8 mouse cellular contexts compared by ENCODE assay signal in genomic region chr5:24908141-24908819, GRCm38 (mm10).
A peak's percentile ranks its signal among the peaks of the same experiment; 100 is the strongest.
DNase-seq lines count a peak whose midpoint lies in the region; ATAC-seq and TF ChIP-seq lines count a peak whose summit lies in the region.

No protein-coding gene starts in this region.

- TF ChIP-seq RAD21 in CH12.LX (IDR thresholded peaks at IDR 0.05; ENCODE audit: low read depth, low read length), result no peak

- peak; percentile 76 for DNase-seq in CH12.LX (ENCODE audit: extremely low read depth)
- DNase-seq in heart, postnatal 0 days (ENCODE audit: low spot score), result peak; percentile 74
- DNase-seq in kidney, postnatal 4 days, result peak; percentile 89 to 94
- peak; percentile 86 for DNase-seq in liver, postnatal 0 days
- peak; percentile 88 for DNase-seq in testis, postnatal 14 days (ENCODE audit: low spot score)

- under 1% methylated on average over 54 of the region's 87 CpGs for WGBS in forebrain, embryonic 12.5 days
- under 1% methylated on average over 48 of the region's 87 CpGs for WGBS in heart, postnatal 0 days
- WGBS in liver, postnatal 0 days (ENCODE audit: insufficient replicate concordance), result under 1% methylated on average over 69 of the region's 87 CpGs

- H3K79me2 ChIP-seq in CH12.LX (replicated peaks; ENCODE audit: control insufficient read depth, extremely low read depth, insufficient read depth, poor library complexity, severe bottlenecking), result no peaks in the 10 kb centered on the region

- TF ChIP-seq EP300 in CH12.LX (IDR thresholded peaks at IDR 0.05; ENCODE audit: low read length), result no peak
- no peak for TF ChIP-seq EP300 in heart, postnatal 0 days (IDR thresholded peaks at IDR 0.05; ENCODE audit: low read depth)
- TF ChIP-seq EP300 in liver, postnatal 0 days (IDR thresholded peaks at IDR 0.05; ENCODE audit: low read depth), result no peak

- peaks cover 0 to 21% of the 10 kb centered on the region in 2 experiments for H3K36me3 ChIP-seq in CH12.LX (replicated peaks in 1 of 2; ENCODE audit: control insufficient read depth in 1 of 2, insufficient read depth in 1 of 2, low read length in 1 of 2)
- H3K36me3 ChIP-seq in forebrain, embryonic 12.5 days (replicated peaks), result peaks cover 9% of the 10 kb centered on the region
- no peaks in the 10 kb centered on the region; the same call in none of the 2 replicates for H3K36me3 ChIP-seq in heart, postnatal 0 days (replicated peaks; ENCODE audit: control insufficient read depth, insufficient read depth, low read length)
- H3K36me3 ChIP-seq in liver, postnatal 0 days (replicated peaks; ENCODE audit: insufficient read depth, low read length), result no peaks in the 10 kb centered on the region

- dilution Hi-C loops in CH12.LX (cut with MboI; ENCODE audit: extremely low pct_ligation_motif_present, extremely low pct_unique_long_range_greater_than_20kb, low sequenced_read_pairs), result no loop called here

- peak overlapping the region; percentile 49; the same call in 1 of the 2 replicates for H3K9ac ChIP-seq in CH12.LX (ENCODE audit: insufficient read depth, low read depth)
- peak overlapping the region; percentile 94 for H3K9ac ChIP-seq in forebrain, embryonic 12.5 days
- H3K9ac ChIP-seq in heart, postnatal 0 days (replicated peaks; ENCODE audit: low read depth, low read length), result peak overlapping the region; percentile 73
- peak overlapping the region; percentile 64 for H3K9ac ChIP-seq in liver, postnatal 0 days (replicated peaks)

- ATAC-seq in forebrain, embryonic 12.5 days (ENCODE audit: low FRiP score), result peak; percentile 97
- ATAC-seq in heart, postnatal 0 days (ENCODE audit: insufficient read depth, low read depth), result peak; percentile 86
- ATAC-seq in liver, postnatal 0 days, result peak; percentile 88
- peak; percentile 66 for ATAC-seq in neutrophil, adult 5-6 weeks (ENCODE audit: extremely low read depth, insufficient number of reproducible peaks, low FRiP score, poor library complexity, severe bottlenecking)

- no peaks in the 10 kb centered on the region for H3K9me3 ChIP-seq in CH12.LX (replicated peaks; ENCODE audit: low read length)
- no peaks in the 10 kb centered on the region for H3K9me3 ChIP-seq in forebrain, embryonic 12.5 days
- H3K9me3 ChIP-seq in heart, postnatal 0 days (replicated peaks; ENCODE audit: control insufficient read depth, low read length), result no peaks in the 10 kb centered on the region
- no peaks in the 10 kb centered on the region for H3K9me3 ChIP-seq in liver, postnatal 0 days (ENCODE audit: low read length)

- peak in 1 of 2 experiments; percentile 23; a peak in 2 of 4 replicates for TF ChIP-seq CTCF in CH12.LX (conservative IDR thresholded peaks at IDR 0.05 in 1 of 2, IDR thresholded peaks at IDR 0.05 in 1 of 2; ENCODE audit: low read depth in 2 of 2, low read length in 2 of 2)
- peak; percentile 31 for TF ChIP-seq CTCF in heart, postnatal 0 days (IDR thresholded peaks at IDR 0.05; ENCODE audit: low read depth)
- peak; percentile 48 for TF ChIP-seq CTCF in liver, postnatal 0 days (IDR thresholded peaks at IDR 0.05; ENCODE audit: low read depth)

- H3K27me3 ChIP-seq in CH12.LX (replicated peaks), result no peaks in the 10 kb centered on the region
- H3K27me3 ChIP-seq in forebrain, embryonic 12.5 days, result no peaks in the 10 kb centered on the region
- no peaks in the 10 kb centered on the region for H3K27me3 ChIP-seq in heart, postnatal 0 days (ENCODE audit: control insufficient read depth, insufficient read depth, low read length)
- no peaks in the 10 kb centered on the region for H3K27me3 ChIP-seq in liver, postnatal 0 days (ENCODE audit: insufficient read depth, low read length)

- H3K4me3 ChIP-seq in CH12.LX (replicated peaks in 1 of 3; ENCODE audit: low read depth in 2 of 3, low read length in 2 of 3, poor library complexity in 1 of 3), result peak overlapping the region; percentile 61 to 89 (median 76)
- H3K4me3 ChIP-seq in brown adipose tissue, adult 24 weeks (ENCODE audit: insufficient read depth, low read depth, low read length), result peak overlapping the region; percentile 73
- H3K4me3 ChIP-seq in forebrain, embryonic 12.5 days (replicated peaks), result peak overlapping the region; percentile 88
- peak overlapping the region; percentile 67 for H3K4me3 ChIP-seq in heart, postnatal 0 days (ENCODE audit: low read depth, low read length)
- peak overlapping the region; percentile 64 for H3K4me3 ChIP-seq in liver, postnatal 0 days (ENCODE audit: low read depth, low read length)

- peaks cover 0 to 14% of the 10 kb centered on the region in 2 experiments; a peak in 2 of 4 replicates for H3K4me1 ChIP-seq in CH12.LX (ENCODE audit: control insufficient read depth in 1 of 2, insufficient read depth in 2 of 2)
- H3K4me1 ChIP-seq in brown adipose tissue, adult 24 weeks (ENCODE audit: control insufficient read depth, insufficient read depth, insufficient read length, low read length), result no peaks in the 10 kb centered on the region
- peaks cover 16% of the 10 kb centered on the region for H3K4me1 ChIP-seq in forebrain, embryonic 12.5 days
- peaks cover 11% of the 10 kb centered on the region for H3K4me1 ChIP-seq in heart, postnatal 0 days (ENCODE audit: control insufficient read depth, insufficient read depth)
- H3K4me1 ChIP-seq in liver, postnatal 0 days (ENCODE audit: insufficient read depth), result peaks cover 7% of the 10 kb centered on the region

- H3K4me2 ChIP-seq in CH12.LX (ENCODE audit: insufficient read depth, low read depth, poor library complexity, severe bottlenecking), result peak overlapping the region; percentile 86; the same call in 1 of the 2 replicates
- peak overlapping the region; percentile 72 for H3K4me2 ChIP-seq in forebrain, embryonic 12.5 days
- H3K4me2 ChIP-seq in heart, postnatal 0 days (ENCODE audit: low read depth, low read length), result peak overlapping the region; percentile 80
- peak overlapping the region; percentile 95 for H3K4me2 ChIP-seq in liver, postnatal 0 days (ENCODE audit: low read depth, low read length)

- peak; percentile 48; the same call in 1 of the 2 replicates for TF ChIP-seq POLR2A in CH12.LX (IDR thresholded peaks at IDR 0.05; ENCODE audit: low read depth, low read length)

- in situ Hi-C loops in CH12.LX (cut with MboI; ENCODE audit: low pct_ligation_motif_present, low pct_unique_long_range_greater_than_20kb, low sequenced_read_pairs), result no loop called here

- H3K27ac ChIP-seq in CH12.LX (ENCODE audit: insufficient read depth, low read depth), result peak overlapping the region; percentile 74
- peak overlapping the region; percentile 68 for H3K27ac ChIP-seq in brown adipose tissue, adult 24 weeks (replicated peaks; ENCODE audit: low read depth, low read length)
- H3K27ac ChIP-seq in forebrain, embryonic 12.5 days, result peak overlapping the region; percentile 96
- peak overlapping the region; percentile 98 for H3K27ac ChIP-seq in heart, postnatal 0 days (ENCODE audit: low read depth)
- H3K27ac ChIP-seq in liver, postnatal 0 days (ENCODE audit: low read depth), result peak overlapping the region; percentile 92

TF ChIP-seq in CH12.LX, 34 proteins besides CTCF, POLR2A, EP300 and RAD21:
- no peak for TF ChIP-seq ETS1 (conservative IDR thresholded peaks at IDR 0.05; ENCODE audit: low read depth, low read length)
- TF ChIP-seq MYC (IDR thresholded peaks at IDR 0.05; ENCODE audit: low read depth, low read length), result no peak
- no peak for TF ChIP-seq POLR2AphosphoS2 (IDR thresholded peaks at IDR 0.05; ENCODE audit: low read depth, low read length)
- TF ChIP-seq JUN (IDR thresholded peaks at IDR 0.05; ENCODE audit: insufficient read depth, low read depth, low read length), result no peak
- no peak for TF ChIP-seq E2F4 (IDR thresholded peaks at IDR 0.05; ENCODE audit: insufficient replicate concordance, low read depth, low read length)
- no peak for TF ChIP-seq ZKSCAN1 (IDR thresholded peaks at IDR 0.05; ENCODE audit: borderline replicate concordance, low read depth, low read length)
- TF ChIP-seq MAZ (IDR thresholded peaks at IDR 0.05; ENCODE audit: low read depth, low read length), result 0 out of 2 replicates have a peak, but pooled peaks have one; percentile 14
- peak; percentile 70 for TF ChIP-seq NRF1 (IDR thresholded peaks at IDR 0.05; ENCODE audit: low read depth, low read length)
- TF ChIP-seq MXI1 (IDR thresholded peaks at IDR 0.05; ENCODE audit: low read depth, low read length), result peak; percentile 15; the same call in 1 of the 2 replicates
- 0 out of 2 replicates have a peak, but pooled peaks have one; percentile 15 for TF ChIP-seq MEF2A (IDR thresholded peaks at IDR 0.05; ENCODE audit: borderline replicate concordance, low read depth, low read length)
- TF ChIP-seq ZMIZ1 (IDR thresholded peaks at IDR 0.05; ENCODE audit: low read depth, low read length), result no peak
- no peak for TF ChIP-seq JUND (conservative IDR thresholded peaks at IDR 0.05; ENCODE audit: low read depth, low read length)
- no peak for TF ChIP-seq ZNF384 (IDR thresholded peaks at IDR 0.05; ENCODE audit: low read depth, low read length)
- no peak for TF ChIP-seq ZC3H11A (IDR thresholded peaks at IDR 0.05; ENCODE audit: low read depth, low read length)
- TF ChIP-seq NELFE (IDR thresholded peaks at IDR 0.05; ENCODE audit: low read depth, low read length), result no peak; the same call in 1 of the 2 replicates
- peak; percentile 29; the same call in 1 of the 2 replicates for TF ChIP-seq TCF12 (IDR thresholded peaks at IDR 0.05; ENCODE audit: low read depth, low read length)
- TF ChIP-seq MAFK (IDR thresholded peaks at IDR 0.05; ENCODE audit: insufficient replicate concordance, low read length), result no peak
- no peak for TF ChIP-seq CHD1 (IDR thresholded peaks at IDR 0.05; ENCODE audit: low read depth, low read length)
- TF ChIP-seq SMC3 (IDR thresholded peaks at IDR 0.05; ENCODE audit: low read depth, low read length), result no peak
- TF ChIP-seq UBTF (IDR thresholded peaks at IDR 0.05; ENCODE audit: low read depth, low read length), result no peak
- TF ChIP-seq PAX5 (IDR thresholded peaks at IDR 0.05; ENCODE audit: low read length), result no peak
- TF ChIP-seq MAX (IDR thresholded peaks at IDR 0.05; ENCODE audit: low read length), result peak; percentile 33; the same call in 1 of the 2 replicates
- TF ChIP-seq IRF4 (IDR thresholded peaks at IDR 0.05; ENCODE audit: low read depth, low read length), result no peak
- TF ChIP-seq USF1 (IDR thresholded peaks at IDR 0.05; ENCODE audit: low read depth, low read length), result no peak
- TF ChIP-seq RCOR1 (conservative IDR thresholded peaks at IDR 0.05; ENCODE audit: low read depth, low read length), result no peak
- no peak for TF ChIP-seq TBP (conservative IDR thresholded peaks at IDR 0.05; ENCODE audit: low read depth, low read length)
- TF ChIP-seq GABPA (IDR thresholded peaks at IDR 0.05; ENCODE audit: insufficient replicate concordance, low read depth, low read length), result no peak
- TF ChIP-seq SIN3A (IDR thresholded peaks at IDR 0.05; ENCODE audit: low read length), result 0 out of 2 replicates have a peak, but pooled peaks have one; percentile 13
- no peak for TF ChIP-seq BHLHE40 (IDR thresholded peaks at IDR 0.05; ENCODE audit: low read depth, low read length)

Comparison
In these comparisons a context has a peak if more than half of its experiments do, and no peak if none do; other contexts are left out.
1. Peak in every context shown above with its lines: DNase-seq, ATAC-seq, H3K4me3 ChIP-seq and H3K27ac ChIP-seq.